Mouse (Mus musculus) kidney, embryonic 14.5 days (tissue): ENCODE data around the gene Rsl24d1. TPM values are rescaled to one million over a fixed set of nuclear protein-coding genes. Genes with fewer than 3 reads are reported as not detected.

Experiments used
- ATAC-seq: fragments of 200-750 bp; cut with Nextera tagmentation; 2 replicates; pipeline ENCODE4 v1.8.0; 2017; ENCODE audit warnings: moderate number of reproducible peaks, mild to moderate bottlenecking, moderate TSS enrichment, moderate library complexity; ENCODE audit not compliant: low FRiP score, low TSS enrichment
- H3K27ac ChIP-seq: fragments of 300-500 bp; sonication (generic); 2 replicates; pipeline ENCODE4 v1.5.1; 2014; ENCODE audit warnings: low read depth, mild to moderate bottlenecking, low read length, moderate library complexity, mixed read lengths
- H3K27me3 ChIP-seq: fragments of 300-500 bp; sonication (generic); 2 replicates; pipeline ENCODE4 v1.6.1; 2014; ENCODE audit warnings: mild to moderate bottlenecking, low read length; ENCODE audit not compliant: control insufficient read depth, insufficient read depth
- H3K36me3 ChIP-seq: fragments of 300-500 bp; sonication (generic); 2 replicates; pipeline ENCODE4 v1.6.1; 2014; ENCODE audit warnings: low read length, mixed read lengths; ENCODE audit not compliant: control insufficient read depth, insufficient read depth
- H3K4me1 ChIP-seq: fragments of 300-500 bp; sonication (generic); 2 replicates; pipeline ENCODE4 v1.6.1; 2014; ENCODE audit warnings: low read length, mixed read lengths; ENCODE audit not compliant: control insufficient read depth, insufficient read depth
- H3K4me2 ChIP-seq: fragments of 300-500 bp; sonication (generic); replicated peaks from 2 replicates; pipeline ENCODE4 v1.6.1; 2014; ENCODE audit warnings: low read depth, mild to moderate bottlenecking, low read length
- H3K4me3 ChIP-seq: fragments of 300-500 bp; sonication (generic); 2 replicates; pipeline ENCODE4 v1.5.1; 2014; ENCODE audit warnings: mild to moderate bottlenecking, low read length
- H3K9ac ChIP-seq: fragments of 300-500 bp; sonication (generic); 2 replicates; pipeline ENCODE4 v1.6.1; 2014; ENCODE audit warnings: low read depth, mild to moderate bottlenecking, low read length, moderate library complexity
- H3K9me3 ChIP-seq: fragments of 300-500 bp; sonication (generic); 2 replicates; pipeline ENCODE4 v1.6.1; 2016; ENCODE audit warnings: low read length; ENCODE audit not compliant: control insufficient read depth
- WGBS: fragments of 180-500 bp; shearing (Covaris S2); extraction: QIAGEN DNeasy Blood & Tissue Kit; methylation state at CpG from one replicate; pipeline ENCODE4 v1.1.7; 2014; 5-methylcytosine and 5-hydroxymethylcytosine counted together
- polyA plus RNA-seq: library from polyadenylated mRNA; unstranded; fragments of >200 nt; fragmentation: Nextera tagmentation; extraction: Ambion mirVana; gene quantifications from 2 replicates; pipeline ENCODE4 v1.2.1, GENCODE M21; 2014

Rsl24d1 gene
- polyA plus RNA-seq, 1 experiment from 2014 or later, result 149 TPM

GRCm38 (mm10) chr9:73157968-73158367, 44.7 kb downstream of the Rsl24d1 start:
- Histone ChIP-seq H3K36me3 (no peaks in the 10 kb centered on the region), H3K4me2 (no peak overlapping the region), H3K4me3 (no peak overlapping the region), H3K9ac (no peak overlapping the region), H3K9me3 (no peaks in the 10 kb centered on the region), H3K4me1 (no peaks in the 10 kb centered on the region), H3K27ac (no peak overlapping the region), H3K27me3 (no peaks in the 10 kb centered on the region)
- 94% methylated on average over 4 of the region's 4 CpGs for WGBS
- ATAC-seq, result no peak

DNA sequence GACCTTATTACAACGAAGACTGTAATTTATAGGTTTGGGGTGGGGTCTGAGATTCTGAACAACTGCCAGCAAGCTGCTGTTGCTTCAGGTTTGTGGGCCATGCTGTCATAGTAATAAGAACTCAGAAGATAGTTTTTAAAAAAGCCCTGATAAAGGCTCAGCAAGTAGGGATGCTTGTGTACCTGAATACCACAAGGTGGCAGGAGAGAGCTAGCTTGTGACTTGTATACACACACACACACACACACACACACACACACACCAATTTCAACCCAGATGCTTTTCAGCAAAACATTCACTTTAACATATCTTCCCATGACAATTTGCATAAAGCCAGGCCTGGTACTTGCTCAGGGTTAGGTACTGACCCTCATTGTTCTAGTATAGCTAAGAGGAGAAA, 46.0 kb downstream of the Rsl24d1 start:
- Histone ChIP-seq H3K9me3 (no peaks in the 10 kb centered on the region), H3K9ac (no peak overlapping the region), H3K27me3 (no peaks in the 10 kb centered on the region), H3K27ac (no peak overlapping the region), H3K36me3 (no peaks in the 10 kb centered on the region), H3K4me1 (no peaks in the 10 kb centered on the region), H3K4me3 (no peak overlapping the region), H3K4me2 (no peak overlapping the region)
- no peak for ATAC-seq
- WGBS, result 39% methylated on average over 1 of the region's 1 CpGs

DNA sequence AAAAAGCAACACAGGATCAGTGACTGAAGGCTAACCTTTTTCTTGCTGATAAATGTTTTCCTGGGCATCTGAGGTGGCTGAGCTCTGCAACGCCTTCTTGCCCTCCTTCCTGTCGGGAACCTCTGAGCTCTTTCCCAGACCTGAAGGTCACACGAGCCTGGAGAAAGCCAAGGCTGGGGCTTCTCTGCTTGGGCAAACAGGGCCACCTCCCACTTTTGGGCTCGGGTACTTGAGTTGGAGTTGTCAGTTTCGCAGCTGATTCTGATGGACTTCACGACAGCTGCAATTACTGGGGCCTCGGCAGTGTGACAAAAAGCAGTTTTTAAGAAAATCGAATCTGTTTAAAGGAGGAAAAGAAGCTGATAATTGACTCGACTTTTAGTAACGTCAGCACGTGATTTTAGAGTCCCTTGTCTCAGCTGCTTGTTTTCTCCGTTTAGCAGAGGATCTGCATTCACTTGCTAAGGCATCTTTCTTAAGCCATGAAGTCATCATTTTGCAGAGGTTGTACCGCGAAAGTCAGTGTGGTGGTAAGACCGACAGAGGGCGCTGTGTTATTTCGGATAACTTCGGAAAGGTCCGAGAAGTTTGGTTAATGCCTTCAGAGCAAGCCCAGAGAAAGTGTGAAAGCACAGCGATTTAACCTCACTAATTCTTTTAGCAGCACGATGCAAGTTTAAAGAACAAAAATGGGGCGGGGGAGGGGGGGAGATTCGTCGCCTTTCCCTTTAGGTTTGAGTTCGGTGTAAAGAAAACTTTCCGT, 49.5 kb downstream of the Rsl24d1 start:
- Histone ChIP-seq H3K9me3 (no peaks in the 10 kb centered on the region), H3K4me3 (peak overlapping the region; percentile 24), H3K27ac (no peak overlapping the region), H3K9ac (0 out of 2 replicates have a peak overlapping the region, but pooled peaks have one; percentile 34), H3K4me1 (no peaks in the 10 kb centered on the region), H3K36me3 (no peaks in the 10 kb centered on the region), H3K4me2 (peak overlapping the region; percentile 46), H3K27me3 (no peaks in the 10 kb centered on the region)
- peak; percentile 87; the same call in 1 of the 2 replicates for ATAC-seq
- WGBS, result 17% methylated on average over 26 of the region's 26 CpGs

- Histone ChIP-seq H3K9ac (no peak overlapping the region), H3K4me1 (no peaks in the 10 kb centered on the region), H3K36me3 (no peaks in the 10 kb centered on the region), H3K27me3 (no peaks in the 10 kb centered on the region), H3K4me2 (no peak overlapping the region), H3K9me3 (no peaks in the 10 kb centered on the region), H3K4me3 (no peak overlapping the region), H3K27ac (no peak overlapping the region)
- no peak for ATAC-seq
- WGBS, result 92% methylated on average over 4 of the region's 4 CpGs
Measured at GRCm38 (mm10) chr9:73165631-73166030, 52.4 kb downstream of the Rsl24d1 start.

Other genes starting within 250 kb of the Rsl24d1 start
- gene Pygo1, start 187.8 kb upstream of the Rsl24d1 start, polyA plus RNA-seq, result 5.4 and 7.2 TPM in 2 replicates
- 1.8 and 2.1 TPM in 2 replicates for gene Dyx1c1, start 154.6 kb upstream of the Rsl24d1 start, polyA plus RNA-seq
- gene Gm44503, start 154.6 kb upstream of the Rsl24d1 start, polyA plus RNA-seq, result not detected in 2 replicates
- 19.3 and 27.5 TPM in 2 replicates for gene Ccpg1os, start 128.0 kb upstream of the Rsl24d1 start, polyA plus RNA-seq
- 17.1 and 29.7 TPM in 2 replicates for gene Ccpg1, start 128.0 kb upstream of the Rsl24d1 start, polyA plus RNA-seq
- gene Pigb, start 73.0 kb upstream of the Rsl24d1 start, polyA plus RNA-seq, result 12.7 and 18.9 TPM in 2 replicates
- 1.2 and 1.3 TPM in 2 replicates for gene Rab27a, start 68.6 kb upstream of the Rsl24d1 start, polyA plus RNA-seq
- 0.14 TPM in 1 of 2 replicates, not detected in the other for gene Khdc3, start 11.6 kb upstream of the Rsl24d1 start, polyA plus RNA-seq
- not detected in 2 replicates for gene Gm20509, start 11.0 kb upstream of the Rsl24d1 start, polyA plus RNA-seq